Mouse (Mus musculus): ENCODE data around the gene Gm48552. TPM values are rescaled to one million over a fixed set of nuclear protein-coding genes. Genes with fewer than 3 reads are reported as not detected.
A peak's percentile ranks its signal among the peaks of the same experiment; 100 is the strongest.

The Gm48552 gene
- polyA plus RNA-seq (2015; fragmentation: Nextera tagmentation; extraction: Ambion mirVana), result 0.84 and 0.91 TPM in 2 replicates

DNA sequence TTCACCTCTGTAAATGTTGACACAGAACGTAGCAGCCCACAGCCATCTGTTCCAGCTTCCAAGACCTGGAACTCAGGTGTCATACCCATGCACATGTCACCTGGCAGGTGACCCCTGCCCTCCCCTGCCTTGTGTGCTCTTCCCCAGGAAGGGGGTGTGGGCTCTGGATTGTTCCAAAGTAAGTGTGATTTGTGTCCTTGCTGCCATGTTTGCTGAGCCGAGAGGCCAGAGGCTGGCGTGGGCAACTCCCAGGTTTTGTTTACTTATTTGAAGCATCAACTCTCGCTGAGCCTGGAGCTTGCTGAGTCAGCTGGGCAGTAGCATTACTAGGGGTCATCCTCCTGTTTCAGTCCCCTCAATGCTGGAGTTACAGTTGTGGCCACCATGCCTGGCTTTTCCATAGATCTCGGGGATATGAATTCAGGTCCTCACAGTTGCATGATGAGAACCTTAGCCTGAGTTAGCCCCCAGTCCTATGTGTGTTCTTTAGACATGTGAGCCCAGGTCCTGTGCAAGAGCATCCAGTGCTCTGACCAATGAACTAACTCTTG lies at the start of gene Gm48552:
Gene Gm48552 (plus strand): TSS at position 501 of the 551 bp plus-strand sequence.
- H3K27ac ChIP-seq, result peak within 1 kb of the TSS; percentile 63
- H3K36me3 ChIP-seq, result peaks cover 28% of the 10 kb centered on the region
- H3K9me3 ChIP-seq (replicated peaks), result no peaks in the 10 kb centered on the region
- no peak within 1 kb of the TSS for H3K4me3 ChIP-seq
- H3K27me3 ChIP-seq, result no peaks in the 10 kb centered on the region
- no peak for ATAC-seq (replicated peaks; ENCODE audit: insufficient number of reproducible peaks, insufficient read depth, low FRiP score, low read depth)
- peaks cover 37% of the 10 kb centered on the region for H3K4me1 ChIP-seq (replicated peaks)
- 85% methylated on average over 5 of the region's 5 CpGs for WGBS
- H3K4me2 ChIP-seq, result no peak within 1 kb of the TSS
- H3K9ac ChIP-seq, result peak within 1 kb of the TSS; percentile 36

DNA sequence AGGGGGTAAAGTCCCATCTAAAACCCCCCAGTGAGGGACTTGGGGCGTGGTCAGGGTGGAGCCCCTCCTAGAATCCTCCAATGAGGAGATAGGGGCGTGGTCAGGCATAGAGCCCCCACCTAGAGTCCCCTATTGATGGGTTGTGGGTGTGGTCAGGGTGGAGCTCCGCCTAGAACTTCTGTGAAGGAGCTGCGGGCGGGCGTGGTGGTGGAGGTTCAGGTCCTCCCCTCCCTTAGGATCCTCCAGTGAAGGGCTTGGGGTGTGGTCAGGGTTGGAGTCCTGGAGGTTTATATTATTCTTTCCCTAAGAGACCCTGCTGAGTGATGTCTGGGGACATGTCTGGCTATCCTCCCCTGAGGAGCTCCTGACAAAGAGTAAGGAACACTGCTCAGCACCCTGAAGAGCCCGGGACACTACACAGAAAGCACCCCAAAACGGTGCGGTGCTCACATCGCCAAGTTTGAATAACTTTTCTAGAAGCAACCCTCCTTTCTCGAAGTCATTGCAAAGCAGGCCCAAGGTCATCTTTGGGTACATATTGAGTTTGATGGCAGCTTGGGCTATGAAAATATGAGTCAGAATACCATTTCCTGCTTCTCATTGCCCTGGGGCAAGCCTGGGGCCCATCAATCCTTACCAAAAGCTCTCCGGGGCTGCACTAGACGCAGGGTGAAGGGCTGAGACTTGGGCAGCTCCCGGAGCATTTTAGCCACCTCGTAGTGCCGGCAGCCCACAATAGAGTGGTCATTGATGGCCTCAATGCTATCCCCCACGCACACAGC lies 48.1 kb upstream of the Gm48552 start:
- Histone ChIP-seq H3K4me3 (no peak overlapping the region), H3K36me3 (peaks cover 3% of the 10 kb centered on the region; the same call in 1 of the 2 replicates), H3K9ac (no peak overlapping the region), H3K27ac (no peak overlapping the region), H3K27me3 (peaks cover 43% of the 10 kb centered on the region), H3K9me3 (replicated peaks) (no peaks in the 10 kb centered on the region), H3K4me2 (no peak overlapping the region), H3K4me1 (replicated peaks) (peaks cover 32% of the 10 kb centered on the region)
- ATAC-seq (replicated peaks; ENCODE audit: insufficient number of reproducible peaks, insufficient read depth, low FRiP score, low read depth), result no peak
- WGBS, result 45% methylated on average over 17 of the region's 17 CpGs

DNA sequence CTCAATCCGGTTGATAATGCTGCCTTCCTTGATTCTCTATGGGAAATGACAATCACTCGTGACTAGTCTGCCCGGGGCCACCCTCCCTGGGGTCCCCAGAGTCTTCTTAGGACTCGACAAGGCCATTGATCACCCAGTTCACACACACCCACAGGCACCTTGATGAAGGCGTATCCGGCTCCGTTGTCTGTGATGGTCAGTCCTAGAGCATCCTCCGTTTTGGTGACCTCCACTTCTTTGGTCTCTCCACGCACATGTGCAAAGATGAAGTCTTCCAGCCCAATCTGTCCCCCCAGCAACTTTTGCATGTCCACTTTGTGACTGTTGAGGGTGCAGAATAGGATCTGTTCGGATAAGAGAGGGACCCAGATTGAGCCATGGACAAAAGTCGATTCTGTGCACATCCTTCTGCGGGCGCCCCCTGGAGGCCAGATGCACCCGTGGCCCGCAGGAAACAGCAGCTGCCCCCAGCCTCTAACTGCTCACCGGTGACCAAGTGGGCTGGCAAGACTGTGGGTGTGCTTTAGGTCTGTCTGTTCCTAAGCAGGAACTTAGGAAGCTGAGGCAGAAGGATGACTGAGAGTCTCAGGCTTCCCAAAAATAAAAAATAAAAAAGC lies 47.4 kb upstream of the Gm48552 start:
- H3K4me1 ChIP-seq (replicated peaks), result peaks cover 27% of the 10 kb centered on the region
- no peak overlapping the region for H3K9ac ChIP-seq
- no peak overlapping the region for H3K4me3 ChIP-seq
- H3K9me3 ChIP-seq (replicated peaks), result no peaks in the 10 kb centered on the region
- peaks cover 10% of the 10 kb centered on the region; the same call in 1 of the 2 replicates for H3K36me3 ChIP-seq
- no peak for ATAC-seq (replicated peaks; ENCODE audit: insufficient number of reproducible peaks, insufficient read depth, low FRiP score, low read depth)
- H3K27me3 ChIP-seq, result peaks cover 43% of the 10 kb centered on the region
- no peak overlapping the region for H3K4me2 ChIP-seq
- WGBS, result 33% methylated on average over 16 of the region's 16 CpGs
- H3K27ac ChIP-seq, result no peak overlapping the region

DNA sequence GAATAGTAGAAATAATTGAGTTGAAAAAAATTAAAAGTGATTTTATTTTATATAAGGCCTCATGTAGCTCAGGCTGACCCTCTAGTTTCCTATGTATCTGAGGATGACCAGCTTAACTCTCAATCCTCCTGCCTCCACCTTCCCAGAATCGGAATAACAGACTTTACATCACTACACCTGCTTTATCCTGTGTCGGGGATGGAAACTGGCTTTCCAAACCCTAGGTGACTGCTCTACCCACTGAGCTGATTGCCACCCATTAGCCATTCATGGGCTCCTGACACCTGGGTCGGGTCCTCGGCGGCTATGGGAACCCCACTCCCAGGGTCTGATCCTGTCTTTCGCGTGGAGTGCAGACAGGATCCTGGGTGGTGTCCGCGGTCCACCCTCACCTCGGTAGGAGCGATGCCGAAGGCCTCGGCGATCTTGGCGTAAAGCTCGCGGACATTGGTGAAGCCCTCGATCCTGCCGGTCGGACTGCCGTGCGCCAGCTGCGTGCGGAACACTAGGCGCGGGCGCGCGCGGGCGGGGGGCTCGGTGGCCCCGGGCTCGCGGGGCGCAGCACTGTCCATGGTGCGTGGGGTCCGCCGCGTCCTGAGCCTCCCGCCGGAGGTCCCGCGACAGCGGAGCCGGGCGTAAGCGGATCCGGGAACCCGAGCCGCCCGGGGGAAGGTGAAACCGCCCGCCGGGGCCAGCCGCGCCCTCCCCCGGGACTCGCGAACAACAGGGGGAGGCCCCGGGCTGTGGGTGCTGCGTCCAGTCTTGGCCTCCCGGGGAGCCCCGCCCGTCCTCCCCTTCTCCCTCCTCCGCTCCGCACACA lies 45.9 kb upstream of the Gm48552 start, which contains the start of gene Gipc3:
Gene Gipc3 (minus strand): TSS at position 581 of the 820 bp plus-strand sequence.
- Histone ChIP-seq H3K27me3 (peaks cover 35% of the 10 kb centered on the region), H3K4me3 (peak within 1 kb of the TSS; percentile 60), H3K9me3 (replicated peaks) (no peaks in the 10 kb centered on the region), H3K4me1 (replicated peaks) (peaks cover 42% of the 10 kb centered on the region), H3K36me3 (peaks cover 19% of the 10 kb centered on the region; the same call in 1 of the 2 replicates), H3K27ac (no peak within 1 kb of the TSS), H3K4me2 (peak within 1 kb of the TSS; percentile 95), H3K9ac (peak within 1 kb of the TSS; percentile 61)
- ATAC-seq (replicated peaks; ENCODE audit: insufficient number of reproducible peaks, insufficient read depth, low FRiP score, low read depth), result no peak
- WGBS, result 4% methylated on average over 55 of the region's 67 CpGs

DNA sequence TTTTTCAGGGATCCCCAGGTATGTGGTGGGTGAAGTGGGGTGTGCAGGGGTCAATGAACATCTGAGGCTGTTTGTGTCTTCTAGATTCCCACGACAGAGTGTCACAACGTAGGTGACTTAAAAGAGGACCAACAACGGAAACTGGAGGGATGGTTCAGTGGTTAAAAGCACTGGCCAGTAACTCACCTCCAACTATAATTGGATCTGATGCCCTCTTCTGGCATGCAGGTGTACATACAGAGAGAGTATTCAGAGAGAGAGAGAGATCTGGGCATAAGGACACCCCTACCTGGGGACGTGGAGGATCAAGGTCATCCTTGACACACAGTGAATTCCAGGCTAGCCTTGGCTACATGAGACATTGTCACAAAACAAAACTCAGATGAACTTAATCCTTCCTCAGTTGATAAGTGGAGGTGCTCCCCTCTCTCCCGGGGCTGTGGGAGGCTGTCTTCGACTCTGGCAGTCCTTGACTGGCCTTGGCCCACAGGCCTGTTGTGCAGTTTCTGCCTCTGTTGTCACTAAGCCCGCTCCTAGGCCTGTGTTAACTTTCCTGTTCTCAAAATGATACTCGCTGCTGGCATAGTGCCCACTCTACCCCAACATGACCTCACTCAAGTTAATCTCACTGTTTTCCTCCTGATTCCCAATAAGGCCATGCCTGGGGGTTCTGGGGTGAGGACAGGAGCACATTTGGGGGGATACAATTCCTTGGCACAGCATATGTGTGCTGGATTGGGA lies 44.2 kb upstream of the Gm48552 start:
- 28% methylated on average over 8 of the region's 8 CpGs for WGBS
- no peak overlapping the region for H3K4me2 ChIP-seq
- no peak overlapping the region for H3K9ac ChIP-seq
- H3K27ac ChIP-seq, result no peak overlapping the region
- peaks cover 59% of the 10 kb centered on the region for H3K4me1 ChIP-seq (replicated peaks)
- no peak for ATAC-seq (replicated peaks; ENCODE audit: insufficient number of reproducible peaks, insufficient read depth, low FRiP score, low read depth)
- H3K27me3 ChIP-seq, result peaks cover 30% of the 10 kb centered on the region
- no peak overlapping the region for H3K4me3 ChIP-seq
- peaks cover 21% of the 10 kb centered on the region; the same call in 1 of the 2 replicates for H3K36me3 ChIP-seq
- H3K9me3 ChIP-seq (replicated peaks), result no peaks in the 10 kb centered on the region

DNA sequence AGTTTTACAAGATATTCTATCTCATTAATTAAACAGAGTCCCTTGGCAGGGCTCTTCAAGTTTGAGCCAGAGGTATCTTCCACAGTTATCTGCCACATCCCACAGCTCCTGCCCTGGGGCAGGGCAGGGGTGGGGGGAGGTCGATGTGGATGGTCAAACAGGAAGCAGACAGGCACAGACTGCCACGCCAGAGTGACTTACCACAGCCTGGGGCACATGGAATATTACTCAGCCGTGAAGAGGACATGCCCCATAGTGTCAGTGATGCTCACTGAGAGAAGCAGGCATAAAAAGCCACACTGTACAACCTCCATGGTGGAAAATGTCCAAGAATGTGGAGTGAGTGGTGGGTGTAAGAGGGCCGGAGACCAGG lies 43.7 kb upstream of the Gm48552 start:
- Histone ChIP-seq H3K36me3 (peaks cover 21% of the 10 kb centered on the region; the same call in 1 of the 2 replicates), H3K9me3 (replicated peaks) (no peaks in the 10 kb centered on the region), H3K27me3 (peaks cover 30% of the 10 kb centered on the region), H3K9ac (no peak overlapping the region), H3K27ac (no peak overlapping the region), H3K4me1 (replicated peaks) (peaks cover 61% of the 10 kb centered on the region), H3K4me3 (no peak overlapping the region), H3K4me2 (no peak overlapping the region)
- no peak for ATAC-seq (replicated peaks; ENCODE audit: insufficient number of reproducible peaks, insufficient read depth, low FRiP score, low read depth)
- WGBS, result 78% methylated on average over 4 of the region's 4 CpGs

DNA sequence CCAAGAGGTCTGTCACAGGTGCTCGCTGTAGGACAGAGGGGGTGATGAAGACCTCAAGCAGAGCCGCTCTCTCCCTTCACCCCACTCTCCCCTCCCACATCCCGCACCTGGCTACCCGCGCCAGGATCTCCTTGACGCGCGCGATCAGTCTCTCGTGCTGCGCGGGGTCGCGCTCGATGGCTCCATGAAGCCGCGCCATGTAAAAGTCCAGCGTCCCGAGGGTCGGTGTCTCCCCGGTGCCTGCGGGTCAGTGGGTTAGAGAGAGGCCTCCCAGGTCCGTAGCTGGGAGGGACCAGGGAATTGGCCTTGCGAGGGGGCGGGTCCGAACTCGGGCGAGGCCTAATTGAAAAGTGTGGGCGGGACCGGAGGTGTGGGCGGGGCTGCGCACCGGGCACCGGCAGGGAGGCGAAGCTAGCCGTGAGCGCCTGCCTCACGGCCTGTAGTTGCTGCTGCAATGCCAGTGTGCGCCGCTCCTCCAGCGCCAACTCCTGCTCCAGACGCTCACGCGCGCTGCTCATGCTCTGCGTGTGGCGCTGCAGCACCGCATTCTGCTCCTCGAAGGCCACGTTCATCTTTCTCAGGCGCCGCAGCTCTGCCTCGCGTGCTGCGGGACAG lies 42.2 kb upstream of the Gm48552 start:
- WGBS, result 20% methylated on average over 55 of the region's 55 CpGs
- no peaks in the 10 kb centered on the region for H3K9me3 ChIP-seq (replicated peaks)
- H3K9ac ChIP-seq, result peak overlapping the region; percentile 43; the same call in 1 of the 2 replicates
- H3K27me3 ChIP-seq, result peaks cover 24% of the 10 kb centered on the region
- no peak for ATAC-seq (replicated peaks; ENCODE audit: insufficient number of reproducible peaks, insufficient read depth, low FRiP score, low read depth)
- peaks cover 21% of the 10 kb centered on the region; the same call in 1 of the 2 replicates for H3K36me3 ChIP-seq
- peak overlapping the region; percentile 26; the same call in 1 of the 2 replicates for H3K4me3 ChIP-seq
- H3K4me1 ChIP-seq (replicated peaks), result peaks cover 63% of the 10 kb centered on the region
- H3K27ac ChIP-seq, result 0 out of 2 replicates have a peak overlapping the region, but pooled peaks have one; percentile 37
- H3K4me2 ChIP-seq, result peak overlapping the region; percentile 51

DNA sequence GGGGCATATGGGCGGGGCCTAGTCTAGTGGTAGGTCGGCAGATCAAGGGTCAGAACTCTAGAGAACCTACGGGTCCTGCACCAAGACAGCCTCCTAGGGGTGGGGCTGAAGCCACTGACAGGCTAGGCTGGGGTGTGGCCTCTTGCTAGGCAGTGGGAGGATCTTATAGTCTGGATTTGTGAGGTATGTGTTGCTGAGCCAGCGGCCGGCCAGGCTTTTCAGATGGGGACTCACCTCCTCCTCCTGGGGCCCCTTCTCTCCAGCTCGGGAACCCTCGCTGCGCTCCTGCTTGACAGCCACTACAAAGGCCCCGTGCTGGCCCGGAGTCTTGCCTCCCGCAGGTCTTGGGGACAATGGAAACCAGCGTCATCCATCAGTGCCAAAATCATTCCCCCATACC lies 39.7 kb upstream of the Gm48552 start:
- H3K36me3 ChIP-seq, result peaks cover 21% of the 10 kb centered on the region; the same call in 1 of the 2 replicates
- peak overlapping the region; percentile 73 for H3K4me3 ChIP-seq
- ATAC-seq (replicated peaks; ENCODE audit: insufficient number of reproducible peaks, insufficient read depth, low FRiP score, low read depth), result 0 out of 2 replicates have a peak, but pooled peaks have one; percentile 14
- 6% methylated on average over 12 of the region's 12 CpGs for WGBS
- no peaks in the 10 kb centered on the region for H3K9me3 ChIP-seq (replicated peaks)
- peak overlapping the region; percentile 73 for H3K4me2 ChIP-seq
- H3K27me3 ChIP-seq, result no peaks in the 10 kb centered on the region
- H3K9ac ChIP-seq, result peak overlapping the region; percentile 90
- peaks cover 51% of the 10 kb centered on the region for H3K4me1 ChIP-seq (replicated peaks)
- peak overlapping the region; percentile 58 for H3K27ac ChIP-seq

DNA sequence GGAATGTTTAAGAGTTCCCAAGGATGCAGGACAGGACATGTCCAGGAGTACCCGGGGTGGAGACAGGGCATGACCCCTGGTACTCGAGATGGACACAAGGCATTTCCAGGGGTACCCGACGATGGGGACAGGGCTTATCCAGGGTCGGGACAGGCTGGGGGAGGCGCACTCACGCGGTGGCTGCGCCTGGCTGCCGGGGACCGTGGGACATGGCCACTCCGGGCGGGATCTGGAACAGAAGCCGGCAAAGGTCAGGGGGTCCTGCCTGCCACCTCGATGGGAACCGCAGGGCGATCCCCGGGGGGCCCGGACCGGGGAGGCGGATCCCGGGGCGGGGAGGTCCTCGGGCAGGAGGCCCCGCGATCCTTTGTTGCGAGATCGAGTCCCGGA lies 38.8 kb upstream of the Gm48552 start:
- under 1% methylated on average over 29 of the region's 29 CpGs for WGBS
- peak overlapping the region; percentile 73 for H3K4me2 ChIP-seq
- peaks cover 21% of the 10 kb centered on the region; the same call in 1 of the 2 replicates for H3K36me3 ChIP-seq
- H3K27me3 ChIP-seq, result no peaks in the 10 kb centered on the region
- H3K4me1 ChIP-seq (replicated peaks), result peaks cover 45% of the 10 kb centered on the region
- ATAC-seq (replicated peaks; ENCODE audit: insufficient number of reproducible peaks, insufficient read depth, low FRiP score, low read depth), result no peak; the same call in 1 of the 2 replicates
- H3K9ac ChIP-seq, result peak overlapping the region; percentile 90
- peak overlapping the region; percentile 83 for H3K27ac ChIP-seq
- no peaks in the 10 kb centered on the region for H3K9me3 ChIP-seq (replicated peaks)
- peak overlapping the region; percentile 73 for H3K4me3 ChIP-seq

Measured in heart, embryonic 15.5 days (tissue).